Mouse (Mus musculus): ENCODE data around the gene Speer4d. TPM values are rescaled to one million over a fixed set of nuclear protein-coding genes. Genes with fewer than 3 reads are reported as not detected.
"Not testable (repeated sequence)": the region's sequence is repeated elsewhere in the genome, so short reads cannot be mapped to it uniquely, and the experiment has no call there.

Speer4d gene
- total and polyA plus RNA-seq, 3 experiments = not detected

GRCm38 (mm10) chr5:15670789-15671188, 51.9 kb downstream of the Speer4d start:
- DNase-seq = not testable (repeated sequence)

Other genes with a start within 250 kb of the Speer4d start
- not detected for gene Gm21149, start 142.5 kb upstream of the Speer4d start, total RNA-seq (2021)
- gene Gm21149, start 142.5 kb upstream of the Speer4d start, polyA plus RNA-seq (2012; rRNA removed) = not detected in 2 replicates
- not detected for gene Gm21190, start 89.8 kb upstream of the Speer4d start, total RNA-seq (2021)
- not detected in 2 replicates for gene Gm21190, start 89.8 kb upstream of the Speer4d start, polyA plus RNA-seq (2012; rRNA removed)
- not detected for gene Gm21083, start 41.7 kb upstream of the Speer4d start, total RNA-seq (2021)
- not detected in 2 replicates for gene Gm21083, start 41.7 kb upstream of the Speer4d start, polyA plus RNA-seq (2012; rRNA removed)
- gene 4930572O03Rik, start 38.0 kb downstream of the Speer4d start, total RNA-seq (2021) = not detected
- gene 4930572O03Rik, start 38.0 kb downstream of the Speer4d start, polyA plus RNA-seq (2012; rRNA removed) = not detected in 2 replicates
- not detected for gene Speer4c, start 95.2 kb downstream of the Speer4d start, total RNA-seq (2021)
- gene Speer4c, start 95.2 kb downstream of the Speer4d start, polyA plus RNA-seq (2012; rRNA removed) = not detected in 2 replicates

Measured in adrenal gland, adult 2 months (tissue).